In genomic region chr11:102294887-102295597, GRCm38 (mm10) we compare ENCODE assay signal across 8 mouse cellular contexts. TPM values are rescaled to one million over a fixed set of nuclear protein-coding genes. Genes with fewer than 3 reads are reported as not detected.
DNase-seq lines count a peak whose midpoint lies in the region; ATAC-seq and TF ChIP-seq lines count a peak whose summit lies in the region.

No protein-coding gene starts in this region.

- 70% methylated on average over 12 of the region's 12 CpGs for WGBS in kidney, adult 2 months
- 65% methylated on average over 12 of the region's 12 CpGs for whole genome bisulfite sequencing in limb, embryonic 13.5 days
- 73% methylated on average over 12 of the region's 12 CpGs for WGBS in midbrain, embryonic 12.5 days

- H3K9ac ChIP-seq in limb, embryonic 13.5 days, result peak overlapping the region; percentile 95
- H3K9ac ChIP-seq in midbrain, embryonic 12.5 days (replicated peaks), result peak overlapping the region; percentile 93

- TF ChIP-seq POLR2A in kidney, adult 2 months (IDR thresholded peaks at IDR 0.05; ENCODE audit: low read depth, low read length), result no peak

- ATAC-seq in granulocyte monocyte progenitor cell, adult 5-6 weeks (replicated peaks; ENCODE audit: poor library complexity, severe bottlenecking), result peak; percentile 28
- no peak for ATAC-seq in limb, embryonic 13.5 days (ENCODE audit: low FRiP score, low read depth)
- no peak for ATAC-seq in midbrain, embryonic 12.5 days (ENCODE audit: low FRiP score, low read depth)

- peaks cover 3% of the 10 kb centered on the region; the same call in 1 of the 2 replicates for H3K4me1 ChIP-seq in kidney, adult 2 months (ENCODE audit: control insufficient read depth, insufficient read depth, low read length)
- H3K4me1 ChIP-seq in limb, embryonic 13.5 days, result peaks cover 28% of the 10 kb centered on the region
- H3K4me1 ChIP-seq in midbrain, embryonic 12.5 days, result peaks cover 30% of the 10 kb centered on the region

- peak overlapping the region; percentile 94 for H3K4me2 ChIP-seq in limb, embryonic 13.5 days (replicated peaks)
- H3K4me2 ChIP-seq in midbrain, embryonic 12.5 days (replicated peaks), result peak overlapping the region; percentile 86

- TF ChIP-seq CTCF in kidney, adult 2 months (conservative IDR thresholded peaks at IDR 0.05; ENCODE audit: insufficient read depth, insufficient read length, low read depth, low read length), result 0 out of 2 replicates have a peak, but pooled peaks have one; percentile 5

- H3K27me3 ChIP-seq in kidney, adult 2 months (replicated peaks; ENCODE audit: control insufficient read depth, insufficient read depth, low read length), result no peaks in the 10 kb centered on the region
- no peaks in the 10 kb centered on the region for H3K27me3 ChIP-seq in limb, embryonic 13.5 days
- H3K27me3 ChIP-seq in midbrain, embryonic 12.5 days, result no peaks in the 10 kb centered on the region

- H3K36me3 ChIP-seq in kidney, adult 2 months (ENCODE audit: control insufficient read depth, insufficient read depth, low read length), result no peaks in the 10 kb centered on the region; the same call in 1 of the 2 replicates
- peaks cover 47% of the 10 kb centered on the region for H3K36me3 ChIP-seq in limb, embryonic 13.5 days
- peaks cover 45% of the 10 kb centered on the region for H3K36me3 ChIP-seq in midbrain, embryonic 12.5 days

- peak overlapping the region; percentile 80 for H3K27ac ChIP-seq in kidney, adult 2 months (ENCODE audit: insufficient read depth, low read depth, low read length)
- peak overlapping the region; percentile 99 for H3K27ac ChIP-seq in limb, embryonic 13.5 days
- peak overlapping the region; percentile 98 for H3K27ac ChIP-seq in midbrain, embryonic 12.5 days (replicated peaks)

- peak overlapping the region; percentile 91 for H3K4me3 ChIP-seq in kidney, adult 2 months (ENCODE audit: insufficient read depth, low read depth, low read length)
- H3K4me3 ChIP-seq in limb, embryonic 13.5 days, result peak overlapping the region; percentile 89
- peak overlapping the region; percentile 95 for H3K4me3 ChIP-seq in midbrain, embryonic 12.5 days

- DNase-seq in kidney, adult 2 months, result no peak
- DNase-seq in kidney, adult 11 months, result no peak
- DNase-seq in T-cell, adult 2 months (ENCODE audit: low spot score), result peak; percentile 78
- peak; percentile 44 for DNase-seq in testis, postnatal 10 days (ENCODE audit: low spot score)
- no peak for DNase-seq in frontal cortex, postnatal 25 days (ENCODE audit: low spot score in 2 of 2)

- H3K9me3 ChIP-seq in limb, embryonic 13.5 days, result no peaks in the 10 kb centered on the region
- H3K9me3 ChIP-seq in midbrain, embryonic 12.5 days, result no peaks in the 10 kb centered on the region

RNA-seq across cellular contexts. Expression of gene Atxn7l3, which starts 1.4 kb away (rescaled TPM):
- 28.0 TPM in 2 replicates for polyA plus RNA-seq in kidney, adult 2 months (2012; rRNA removed)
- 20.0 and 28.7 TPM in 2 replicates for total RNA-seq in granulocyte monocyte progenitor cell, adult 5-6 weeks (2014; fragmentation: Nextera tagmentation)
- total RNA-seq in granulocyte monocyte progenitor cell, adult 5-6 weeks (2017), result 20.0 and 27.1 TPM in 2 replicates
- polyA plus RNA-seq in limb, embryonic 13.5 days (2015; fragmentation: Nextera tagmentation; extraction: Ambion mirVana), result 20.7 and 21.4 TPM in 2 replicates
- polyA plus RNA-seq in midbrain, embryonic 12.5 days (2016; fragmentation: Nextera tagmentation; extraction: Ambion mirVana), result 24.7 and 26.6 TPM in 2 replicates

RNA-seq across cellular contexts. Expression of gene Tmub2, which starts 10.3 kb away (rescaled TPM):
- 59.7 and 66.9 TPM in 2 replicates for polyA plus RNA-seq in kidney, adult 2 months (2012; rRNA removed)
- total RNA-seq in granulocyte monocyte progenitor cell, adult 5-6 weeks (2014; fragmentation: Nextera tagmentation), result 22.7 and 34.6 TPM in 2 replicates
- 17.2 and 32.6 TPM in 2 replicates for total RNA-seq in granulocyte monocyte progenitor cell, adult 5-6 weeks (2017)
- 52.8 and 57.3 TPM in 2 replicates for polyA plus RNA-seq in limb, embryonic 13.5 days (2015; fragmentation: Nextera tagmentation; extraction: Ambion mirVana)
- 65.5 and 69.4 TPM in 2 replicates for polyA plus RNA-seq in midbrain, embryonic 12.5 days (2016; fragmentation: Nextera tagmentation; extraction: Ambion mirVana)

RNA-seq across cellular contexts. Expression of gene Ubtf, which starts 24.5 kb away (rescaled TPM):
- 27.0 and 30.3 TPM in 2 replicates for polyA plus RNA-seq in kidney, adult 2 months (2012; rRNA removed)
- 56.3 and 73.8 TPM in 2 replicates for total RNA-seq in granulocyte monocyte progenitor cell, adult 5-6 weeks (2014; fragmentation: Nextera tagmentation)
- 148 and 164 TPM in 2 replicates for total RNA-seq in granulocyte monocyte progenitor cell, adult 5-6 weeks (2017)
- 83.9 and 85.9 TPM in 2 replicates for polyA plus RNA-seq in limb, embryonic 13.5 days (2015; fragmentation: Nextera tagmentation; extraction: Ambion mirVana)
- 102 and 121 TPM in 2 replicates for polyA plus RNA-seq in midbrain, embryonic 12.5 days (2016; fragmentation: Nextera tagmentation; extraction: Ambion mirVana)

RNA-seq across cellular contexts. Expression of gene Asb16, which starts 26.5 kb away (rescaled TPM):
- polyA plus RNA-seq in kidney, adult 2 months (2012; rRNA removed), result 0.10 and 0.70 TPM in 2 replicates
- 1.1 and 3.4 TPM in 2 replicates for total RNA-seq in granulocyte monocyte progenitor cell, adult 5-6 weeks (2014; fragmentation: Nextera tagmentation)
- total RNA-seq in granulocyte monocyte progenitor cell, adult 5-6 weeks (2017), result 0.17 and 0.31 TPM in 2 replicates
- 0.22 TPM in 2 replicates for polyA plus RNA-seq in limb, embryonic 13.5 days (2015; fragmentation: Nextera tagmentation; extraction: Ambion mirVana)
- not detected in 2 replicates for polyA plus RNA-seq in midbrain, embryonic 12.5 days (2016; fragmentation: Nextera tagmentation; extraction: Ambion mirVana)

RNA-seq across cellular contexts. Expression of gene BC030867, which starts 46.4 kb away (rescaled TPM):
- 0.41 and 0.81 TPM in 2 replicates for polyA plus RNA-seq in kidney, adult 2 months (2012; rRNA removed)
- total RNA-seq in granulocyte monocyte progenitor cell, adult 5-6 weeks (2014; fragmentation: Nextera tagmentation), result 26.7 and 28.6 TPM in 2 replicates
- 5.6 and 8.6 TPM in 2 replicates for total RNA-seq in granulocyte monocyte progenitor cell, adult 5-6 weeks (2017)
- polyA plus RNA-seq in limb, embryonic 13.5 days (2015; fragmentation: Nextera tagmentation; extraction: Ambion mirVana), result 15.8 and 16.1 TPM in 2 replicates
- polyA plus RNA-seq in midbrain, embryonic 12.5 days (2016; fragmentation: Nextera tagmentation; extraction: Ambion mirVana), result 11.8 and 15.2 TPM in 2 replicates

Comparison
In these comparisons a context has a peak if more than half of its experiments do, and no peak if none do; other contexts are left out.
1. DNase-seq: peak in T-cell, adult 2 months (single experiment) and testis, postnatal 10 days (single experiment); none in kidney, adult 2 months (single experiment), kidney, adult 11 months (single experiment) and frontal cortex, postnatal 25 days (0 of 2).
2. Peak in every context shown above with its lines, with median percentiles within 50 percentile points of each other: H3K27ac ChIP-seq and H3K4me3 ChIP-seq.